Mouse (Mus musculus): ENCODE measurements around the gene Sord. TPM values are rescaled to one million over a fixed set of nuclear protein-coding genes. Genes with fewer than 3 reads are reported as not detected.

Gene Sord
- 64.0 and 75.9 TPM in 2 replicates for polyA plus RNA-seq (2012; rRNA removed)

GRCm38 (mm10) chr2:122234611-122235288 is at the start of gene Sord:
Gene Sord, plus strand, starts transcription at chr2:122234749.

DNA sequence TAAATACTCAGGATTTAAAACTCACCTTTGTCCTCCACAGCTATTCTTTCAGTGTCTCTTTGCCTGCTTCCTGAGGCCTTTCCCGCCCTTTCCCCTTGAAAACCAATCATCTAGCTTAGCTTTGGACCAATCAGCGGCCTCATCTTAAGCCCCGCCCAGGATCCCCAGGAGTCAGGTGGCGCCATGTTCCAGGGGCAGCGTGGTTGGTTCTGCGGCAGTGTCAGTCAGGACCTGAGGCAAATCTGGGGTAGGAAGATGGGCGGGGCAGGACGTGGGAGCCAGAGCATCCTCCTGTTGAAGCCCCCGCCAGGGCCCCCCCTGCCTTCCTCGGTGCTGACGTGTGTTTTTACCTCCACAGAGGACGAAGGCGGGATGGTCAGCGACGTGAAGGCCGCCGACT is 48.4 kb upstream of the Sord start, which contains the start of the genes Patl2 and Terb2:
TSS of gene Patl2 (minus strand) at position 84 of the 400 bp plus-strand sequence.
TSS of gene Terb2 (plus strand) at position 167 of the 400 bp plus-strand sequence.

GRCm38 (mm10) chr2:122298096-122298499 is 63.5 kb downstream of the Sord start, which contains the start of gene Duox2:
Gene Duox2, minus strand, starts transcription at chr2:122298449.

DNA sequence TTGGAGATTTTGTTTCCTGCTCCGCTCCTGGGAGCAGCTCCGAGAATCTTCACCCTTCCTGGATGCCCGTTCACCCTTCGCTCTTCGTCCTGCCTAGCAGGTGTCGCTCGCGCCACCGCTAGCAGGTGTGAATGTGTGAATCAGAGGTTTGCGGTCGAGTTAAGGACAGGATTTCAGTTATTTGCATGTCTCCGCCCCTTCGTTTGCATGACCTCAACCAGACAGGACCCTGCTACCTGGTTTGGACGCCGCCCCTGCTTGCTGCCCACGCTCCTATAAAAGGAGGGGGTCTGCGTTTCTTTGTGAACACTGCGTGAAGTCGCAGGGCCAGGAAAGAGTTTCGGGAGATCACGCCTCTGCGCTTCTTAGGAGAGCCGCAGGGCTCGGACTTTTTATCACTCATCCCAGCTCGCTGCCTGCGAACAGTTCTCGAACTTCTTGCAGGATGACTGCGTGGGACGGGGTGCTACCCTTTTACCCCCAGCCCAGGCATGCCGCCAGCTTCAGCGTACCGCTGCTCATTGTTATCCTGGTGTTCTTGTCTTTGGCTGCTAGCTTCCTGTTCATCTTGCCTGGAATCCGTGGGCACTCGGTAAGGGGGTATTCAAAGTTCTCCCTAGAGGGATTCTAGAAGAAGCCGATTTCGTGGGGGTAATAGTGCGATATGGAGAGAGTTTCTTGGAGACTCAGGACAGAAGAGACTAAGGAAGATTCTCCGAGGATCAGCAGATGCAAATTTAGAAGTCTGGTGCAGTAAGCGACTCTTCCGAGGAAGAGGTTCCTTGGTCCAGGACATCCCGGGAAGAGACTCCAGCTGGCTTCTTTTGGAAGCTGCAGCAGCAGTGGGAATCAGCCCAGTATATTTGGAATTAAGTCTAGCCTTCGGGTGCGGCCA is 64.3 kb downstream of the Sord start, which contains the start of gene Duoxa2:
TSS of gene Duoxa2 (plus strand) at position 305 of the 895 bp plus-strand sequence.

DNA sequence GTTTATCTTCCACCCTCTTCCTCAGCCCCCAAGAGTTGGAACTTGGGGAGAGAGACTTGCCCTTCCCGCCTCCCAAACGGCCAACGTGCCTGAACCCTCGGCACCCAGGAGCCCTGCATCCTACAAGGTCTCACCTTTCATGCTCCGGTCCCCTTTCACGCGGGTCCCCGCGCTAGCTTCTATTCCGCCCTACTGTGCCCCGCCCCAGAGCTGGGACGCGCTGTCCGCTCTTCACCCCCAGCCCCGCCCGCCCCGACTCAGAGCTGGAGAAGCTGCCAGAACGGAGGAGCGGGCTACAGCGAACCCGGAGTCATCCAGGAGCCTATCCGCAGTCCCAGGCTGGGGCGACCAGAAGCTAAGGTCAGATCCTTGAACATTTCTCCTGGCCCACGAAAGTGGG is 79.0 kb downstream of the Sord start, which contains the start of gene Duoxa1:
TSS of gene Duoxa1 (minus strand) at position 195 of the 400 bp plus-strand sequence.

Other genes with a start within 250 kb of the Sord start
- 15.1 and 17.6 TPM in 2 replicates for gene Eif3j1, start 206.2 kb upstream of the Sord start, polyA plus RNA-seq (2012; rRNA removed)
- gene Spg11, start 116.4 kb upstream of the Sord start, polyA plus RNA-seq (2012; rRNA removed) = 2.2 and 2.7 TPM in 2 replicates
- 171 and 189 TPM in 2 replicates for gene B2m, start 87.1 kb upstream of the Sord start, polyA plus RNA-seq (2012; rRNA removed)
- gene Trim69, start 74.0 kb upstream of the Sord start, polyA plus RNA-seq (2012; rRNA removed) = 0.03 and 0.06 TPM in 2 replicates
- 0.05 and 0.06 TPM in 2 replicates for gene Patl2, start 48.6 kb upstream of the Sord start, polyA plus RNA-seq (2012; rRNA removed)
- not detected in 2 replicates for gene Terb2, start 48.5 kb upstream of the Sord start, polyA plus RNA-seq (2012; rRNA removed)
- not detected in 2 replicates for gene Duox2, start 63.7 kb downstream of the Sord start, polyA plus RNA-seq (2012; rRNA removed)
- not detected in 2 replicates for gene Duoxa2, start 64.2 kb downstream of the Sord start, polyA plus RNA-seq (2012; rRNA removed)
- 0.05 TPM in 1 of 2 replicates, not detected in the other for gene Duoxa1, start 79.0 kb downstream of the Sord start, polyA plus RNA-seq (2012; rRNA removed)
- gene Duox1, start 80.9 kb downstream of the Sord start, polyA plus RNA-seq (2012; rRNA removed) = not detected in 2 replicates
- 5.5 and 6.2 TPM in 2 replicates for gene Shf, start 134.4 kb downstream of the Sord start, polyA plus RNA-seq (2012; rRNA removed)
- 0.27 and 0.61 TPM in 2 replicates for gene Slc28a2, start 191.7 kb downstream of the Sord start, polyA plus RNA-seq (2012; rRNA removed)

Data from liver, embryonic 14 days (tissue).